Mouse (Mus musculus): ENCODE data around the gene Aatk. TPM values are rescaled to one million over a fixed set of nuclear protein-coding genes. Genes with fewer than 3 reads are reported as not detected.
A peak's percentile ranks its signal among the peaks of the same experiment; 100 is the strongest.

Gene Aatk
- polyA plus RNA-seq, 1 experiment, result 235 TPM

- TF ChIP-seq POLR2A (IDR thresholded peaks at IDR 0.05; ENCODE audit: extremely low read depth, insufficient read depth, low read length) (no peak), CTCF (IDR thresholded peaks at IDR 0.05; ENCODE audit: extremely low read depth, insufficient read depth, low read length) (no peak)
- Histone ChIP-seq H3K27ac (ENCODE audit: insufficient read depth, low read length) (peak overlapping the region; percentile 73), H3K4me3 (ENCODE audit: insufficient read depth, low read length) (no peak overlapping the region), H3K4me1 (ENCODE audit: control insufficient read depth, insufficient read depth, low read length) (peaks cover 31% of the 10 kb centered on the region)
Measured at GRCm38 (mm10) chr11:120042141-120042838, 4.7 kb downstream of the Aatk start.

GRCm38 (mm10) chr11:120041191-120042123 is 5.5 kb downstream of the Aatk start:
- TF ChIP-seq CTCF (IDR thresholded peaks at IDR 0.05; ENCODE audit: extremely low read depth, insufficient read depth, low read length), result no peak
- 0 out of 2 replicates have a peak, but pooled peaks have one; percentile 17 for TF ChIP-seq POLR2A (IDR thresholded peaks at IDR 0.05; ENCODE audit: extremely low read depth, insufficient read depth, low read length)
- 0 out of 2 replicates have a peak overlapping the region, but pooled peaks have one; percentile 3 for H3K4me3 ChIP-seq (ENCODE audit: insufficient read depth, low read length)
- peaks cover 31% of the 10 kb centered on the region for H3K4me1 ChIP-seq (ENCODE audit: control insufficient read depth, insufficient read depth, low read length)
- peak overlapping the region; percentile 73 for H3K27ac ChIP-seq (ENCODE audit: insufficient read depth, low read length)

- Histone ChIP-seq H3K27ac (ENCODE audit: insufficient read depth, low read length) (peak overlapping the region; percentile 68; the same call in 1 of the 2 replicates), H3K4me3 (ENCODE audit: insufficient read depth, low read length) (no peak overlapping the region), H3K4me1 (ENCODE audit: control insufficient read depth, insufficient read depth, low read length) (peaks cover 31% of the 10 kb centered on the region)
- TF ChIP-seq CTCF (IDR thresholded peaks at IDR 0.05; ENCODE audit: extremely low read depth, insufficient read depth, low read length), result no peak
- no peak for TF ChIP-seq POLR2A (IDR thresholded peaks at IDR 0.05; ENCODE audit: extremely low read depth, insufficient read depth, low read length)
Measured at GRCm38 (mm10) chr11:120040440-120040839, 6.5 kb downstream of the Aatk start.

GRCm38 (mm10) chr11:120039581-120039980 is 7.4 kb downstream of the Aatk start:
- no peak for TF ChIP-seq CTCF (IDR thresholded peaks at IDR 0.05; ENCODE audit: extremely low read depth, insufficient read depth, low read length)
- no peak for TF ChIP-seq POLR2A (IDR thresholded peaks at IDR 0.05; ENCODE audit: extremely low read depth, insufficient read depth, low read length)
- H3K4me3 ChIP-seq (ENCODE audit: insufficient read depth, low read length), result no peak overlapping the region
- H3K4me1 ChIP-seq (ENCODE audit: control insufficient read depth, insufficient read depth, low read length), result peaks cover 31% of the 10 kb centered on the region
- no peak overlapping the region for H3K27ac ChIP-seq (ENCODE audit: insufficient read depth, low read length)

- H3K27ac ChIP-seq (ENCODE audit: insufficient read depth, low read length), result no peak overlapping the region
Measured at GRCm38 (mm10) chr11:120034762-120035161, 12.2 kb downstream of the Aatk start.

GRCm38 (mm10) chr11:120034306-120034705 is 12.7 kb downstream of the Aatk start:
- Histone ChIP-seq H3K27ac (ENCODE audit: insufficient read depth, low read length) (no peak overlapping the region), H3K4me1 (ENCODE audit: control insufficient read depth, insufficient read depth, low read length) (peaks cover 13% of the 10 kb centered on the region), H3K4me3 (ENCODE audit: insufficient read depth, low read length) (no peak overlapping the region)
- TF ChIP-seq POLR2A (IDR thresholded peaks at IDR 0.05; ENCODE audit: extremely low read depth, insufficient read depth, low read length), result no peak
- TF ChIP-seq CTCF (IDR thresholded peaks at IDR 0.05; ENCODE audit: extremely low read depth, insufficient read depth, low read length), result no peak

More at GRCm38 (mm10) chr11:120034762-120035161, 12.2 kb downstream of the Aatk start:
- TF ChIP-seq CTCF (IDR thresholded peaks at IDR 0.05; ENCODE audit: extremely low read depth, insufficient read depth, low read length) (no peak), POLR2A (IDR thresholded peaks at IDR 0.05; ENCODE audit: extremely low read depth, insufficient read depth, low read length) (no peak)
- Histone ChIP-seq H3K4me3 (ENCODE audit: insufficient read depth, low read length) (no peak overlapping the region), H3K4me1 (ENCODE audit: control insufficient read depth, insufficient read depth, low read length) (peaks cover 17% of the 10 kb centered on the region)

GRCm38 (mm10) chr11:120033473-120033872 is 13.5 kb downstream of the Aatk start:
- H3K27ac ChIP-seq (ENCODE audit: insufficient read depth, low read length), result no peak overlapping the region
- H3K4me3 ChIP-seq (ENCODE audit: insufficient read depth, low read length), result no peak overlapping the region
- no peak for TF ChIP-seq POLR2A (IDR thresholded peaks at IDR 0.05; ENCODE audit: extremely low read depth, insufficient read depth, low read length)
- no peak for TF ChIP-seq CTCF (IDR thresholded peaks at IDR 0.05; ENCODE audit: extremely low read depth, insufficient read depth, low read length)
- peaks cover 10% of the 10 kb centered on the region for H3K4me1 ChIP-seq (ENCODE audit: control insufficient read depth, insufficient read depth, low read length)

GRCm38 (mm10) chr11:120032052-120032451 is 14.9 kb downstream of the Aatk start:
- H3K27ac ChIP-seq (ENCODE audit: insufficient read depth, low read length), result no peak overlapping the region

GRCm38 (mm10) chr11:120030145-120030901 is 16.6 kb downstream of the Aatk start:
- TF ChIP-seq POLR2A (IDR thresholded peaks at IDR 0.05; ENCODE audit: extremely low read depth, insufficient read depth, low read length) (no peak), CTCF (IDR thresholded peaks at IDR 0.05; ENCODE audit: extremely low read depth, insufficient read depth, low read length) (peak; percentile 53; the same call in 1 of the 2 replicates)
- Histone ChIP-seq H3K4me1 (ENCODE audit: control insufficient read depth, insufficient read depth, low read length) (peaks cover 21% of the 10 kb centered on the region), H3K4me3 (ENCODE audit: insufficient read depth, low read length) (no peak overlapping the region), H3K27ac (ENCODE audit: insufficient read depth, low read length) (no peak overlapping the region)

More at GRCm38 (mm10) chr11:120032052-120032451, 14.9 kb downstream of the Aatk start:
- no peak for TF ChIP-seq CTCF (IDR thresholded peaks at IDR 0.05; ENCODE audit: extremely low read depth, insufficient read depth, low read length)
- no peak for TF ChIP-seq POLR2A (IDR thresholded peaks at IDR 0.05; ENCODE audit: extremely low read depth, insufficient read depth, low read length)
- Histone ChIP-seq H3K4me3 (ENCODE audit: insufficient read depth, low read length) (no peak overlapping the region), H3K4me1 (ENCODE audit: control insufficient read depth, insufficient read depth, low read length) (peaks cover 12% of the 10 kb centered on the region)
